Mouse (Mus musculus) yolk sac, embryonic 10.5 days (tissue): ENCODE measurements around the gene Pacrg.

Experiments used
- DNase-seq: peaks from one replicate; pipeline ENCODE4 v3.0.0-alpha.2; 2017; ENCODE audit warnings: low spot score

Pacrg gene

GRCm38 (mm10) chr17:10740083-10740482 is 100.0 kb downstream of the Pacrg start:
- peak; percentile 7 for DNase-seq

GRCm38 (mm10) chr17:10737966-10738365 is 102.1 kb downstream of the Pacrg start:
- DNase-seq = peak; percentile 35

GRCm38 (mm10) chr17:10734733-10735132 is 105.4 kb downstream of the Pacrg start:
- DNase-seq = no peak

- DNase-seq = no peak
These were observed 107.6 kb downstream of the Pacrg start for GRCm38 (mm10) chr17:10732303-10733048.

- no peak for DNase-seq
These were observed 115.3 kb downstream of the Pacrg start for GRCm38 (mm10) chr17:10724853-10725252.

- no peak for DNase-seq
These were observed 118.5 kb downstream of the Pacrg start for GRCm38 (mm10) chr17:10721562-10721961.

GRCm38 (mm10) chr17:10717148-10717547 is 123.0 kb downstream of the Pacrg start:
- no peak for DNase-seq

- no peak for DNase-seq
These were observed 137.3 kb downstream of the Pacrg start for GRCm38 (mm10) chr17:10702781-10703180.

- DNase-seq = no peak
These were observed 142.1 kb downstream of the Pacrg start for GRCm38 (mm10) chr17:10698041-10698440.

- no peak for DNase-seq
These were observed 144.7 kb downstream of the Pacrg start for GRCm38 (mm10) chr17:10695421-10695820.

GRCm38 (mm10) chr17:10677098-10677497 is 163.0 kb downstream of the Pacrg start:
- DNase-seq = no peak

- DNase-seq = no peak
These were observed 164.6 kb downstream of the Pacrg start for GRCm38 (mm10) chr17:10675536-10675935.

- no peak for DNase-seq
These were observed 165.1 kb downstream of the Pacrg start for GRCm38 (mm10) chr17:10675048-10675447.

GRCm38 (mm10) chr17:10661294-10661693 is 178.8 kb downstream of the Pacrg start:
- DNase-seq = no peak

GRCm38 (mm10) chr17:10643604-10644003 is 196.5 kb downstream of the Pacrg start:
- DNase-seq = no peak

GRCm38 (mm10) chr17:10639816-10640215 is 200.3 kb downstream of the Pacrg start:
- DNase-seq = no peak

- DNase-seq = no peak
These were observed 204.1 kb downstream of the Pacrg start for GRCm38 (mm10) chr17:10635955-10636470.

- DNase-seq = no peak
These were observed 204.6 kb downstream of the Pacrg start for GRCm38 (mm10) chr17:10635470-10635869.

GRCm38 (mm10) chr17:10635046-10635445 is 205.1 kb downstream of the Pacrg start:
- no peak for DNase-seq

GRCm38 (mm10) chr17:10633769-10634168 is 206.3 kb downstream of the Pacrg start:
- no peak for DNase-seq

GRCm38 (mm10) chr17:10628240-10628639 is 211.9 kb downstream of the Pacrg start:
- no peak for DNase-seq

GRCm38 (mm10) chr17:10627476-10627875 is 212.6 kb downstream of the Pacrg start:
- no peak for DNase-seq

GRCm38 (mm10) chr17:10626299-10627095 is 213.6 kb downstream of the Pacrg start:
- DNase-seq = no peak
